Mouse (Mus musculus): ENCODE measurements around the gene Slc25a29.
A peak's percentile ranks its signal among the peaks of the same experiment; 100 is the strongest.

Slc25a29 gene

DNA sequence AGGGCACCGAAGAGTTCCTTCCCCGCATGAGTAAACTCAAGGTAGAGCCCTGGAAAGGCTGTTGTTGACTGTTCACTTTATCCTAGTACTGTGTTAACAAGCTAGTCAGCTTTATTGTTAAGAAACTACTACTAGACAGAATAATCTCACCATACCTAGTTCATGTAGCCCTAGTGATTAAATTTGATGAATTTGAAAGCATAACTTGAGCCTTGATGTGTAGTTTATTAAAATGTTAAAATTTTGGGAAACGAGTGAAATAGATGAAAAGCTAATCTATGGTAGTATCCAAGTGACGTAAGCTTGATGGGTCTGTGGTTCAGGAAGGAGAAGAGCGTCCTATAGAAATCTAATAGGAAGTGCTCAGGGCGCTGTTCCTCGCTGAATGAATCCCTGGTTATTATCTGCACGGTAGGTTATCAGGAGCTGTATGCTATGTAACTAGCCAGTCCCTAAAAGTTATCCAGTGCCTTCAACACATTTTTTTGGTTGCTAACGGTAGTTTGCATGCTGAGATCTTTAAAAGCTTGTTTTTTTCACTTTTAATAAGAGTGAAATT lies 40.6 kb downstream of the Slc25a29 start:
- Histone ChIP-seq H3K27me3 (ENCODE audit: control insufficient read depth, insufficient read depth, low read length, poor library complexity, severe bottlenecking) (no peaks in the 10 kb centered on the region), H3K36me3 (ENCODE audit: control insufficient read depth, insufficient read depth, low read length, poor library complexity, severe bottlenecking) (no peaks in the 10 kb centered on the region)
- DNase-seq (ENCODE audit: low read depth, low spot score): no peak

DNA sequence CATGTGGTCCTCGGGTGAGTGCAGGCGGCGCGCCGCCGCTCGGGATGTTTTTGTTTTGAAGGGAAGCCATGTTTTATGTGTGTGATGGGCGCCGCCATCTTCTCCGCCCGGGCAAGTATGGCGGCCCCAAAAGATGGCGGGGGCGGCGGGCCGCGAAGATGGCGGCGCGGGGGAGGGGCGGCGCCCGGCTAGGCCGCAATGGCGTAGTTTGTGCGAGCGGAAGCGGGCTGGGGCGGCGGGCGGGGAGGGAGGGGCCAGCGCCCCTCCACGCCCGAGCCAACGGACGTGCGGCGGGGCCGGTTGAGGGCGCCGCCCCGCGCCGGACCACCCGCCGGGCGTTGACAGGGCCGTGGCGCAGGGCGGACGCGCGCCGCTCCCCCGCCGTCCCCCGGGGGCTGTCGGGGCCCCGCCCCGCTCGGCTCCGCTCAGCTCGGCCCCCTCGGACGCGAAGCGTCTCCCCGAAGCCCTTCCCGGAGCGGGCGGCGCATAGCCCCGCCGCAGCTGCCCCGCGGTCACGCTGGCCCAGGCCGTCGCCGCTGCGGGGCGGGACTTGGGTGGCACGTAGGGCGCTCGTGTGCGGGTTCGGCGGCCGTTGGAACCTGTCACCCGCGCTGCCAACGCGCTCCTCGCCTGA lies 41.5 kb downstream of the Slc25a29 start:
- peak; percentile 90 for DNase-seq (ENCODE audit: low read depth, low spot score)
- H3K36me3 ChIP-seq (ENCODE audit: control insufficient read depth, insufficient read depth, low read length, poor library complexity, severe bottlenecking): no peaks in the 10 kb centered on the region
- no peaks in the 10 kb centered on the region for H3K27me3 ChIP-seq (ENCODE audit: control insufficient read depth, insufficient read depth, low read length, poor library complexity, severe bottlenecking)

GRCm38 (mm10) chr12:108793453-108793941 lies 42.2 kb downstream of the Slc25a29 start:
- Histone ChIP-seq H3K27me3 (ENCODE audit: control insufficient read depth, insufficient read depth, low read length, poor library complexity, severe bottlenecking) (no peaks in the 10 kb centered on the region), H3K36me3 (ENCODE audit: control insufficient read depth, insufficient read depth, low read length, poor library complexity, severe bottlenecking) (no peaks in the 10 kb centered on the region)
- peak; percentile 36 for DNase-seq (ENCODE audit: low read depth, low spot score)

GRCm38 (mm10) chr12:108792546-108793452 lies 42.9 kb downstream of the Slc25a29 start, which contains the start of gene Yy1:
Yy1 (plus strand) TSS chr12:108792973.
- Histone ChIP-seq H3K27me3 (ENCODE audit: control insufficient read depth, insufficient read depth, low read length, poor library complexity, severe bottlenecking) (no peaks in the 10 kb centered on the region), H3K36me3 (ENCODE audit: control insufficient read depth, insufficient read depth, low read length, poor library complexity, severe bottlenecking) (no peaks in the 10 kb centered on the region)
- peak; percentile 99 for DNase-seq (ENCODE audit: low read depth, low spot score)

- no peaks in the 10 kb centered on the region for H3K27me3 ChIP-seq (ENCODE audit: control insufficient read depth, insufficient read depth, low read length, poor library complexity, severe bottlenecking)
- DNase-seq (ENCODE audit: low read depth, low spot score): peak; percentile 89
- H3K36me3 ChIP-seq (ENCODE audit: control insufficient read depth, insufficient read depth, low read length, poor library complexity, severe bottlenecking): no peaks in the 10 kb centered on the region
Measured at GRCm38 (mm10) chr12:108792152-108792545, 43.5 kb downstream of the Slc25a29 start.

DNA sequence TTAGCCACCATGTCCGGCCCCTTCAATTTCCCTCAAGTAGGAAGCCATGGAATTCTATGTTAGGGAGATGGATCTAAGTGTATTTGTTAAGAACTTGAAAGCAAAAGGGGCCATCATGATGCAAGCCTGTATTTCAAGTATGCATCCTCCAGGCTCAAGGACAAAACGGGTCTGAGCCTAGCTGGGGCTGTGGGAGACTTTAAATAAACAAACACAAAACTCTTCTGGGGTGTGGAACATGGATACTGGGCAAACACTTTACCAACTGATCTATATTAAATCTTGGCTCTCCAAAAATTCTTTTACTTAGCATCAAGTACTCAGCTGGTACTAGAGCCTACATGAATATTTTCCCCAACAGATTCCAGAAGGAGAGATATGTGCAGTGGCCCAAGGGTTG lies 48.4 kb downstream of the Slc25a29 start:
- Histone ChIP-seq H3K36me3 (ENCODE audit: control insufficient read depth, insufficient read depth, low read length, poor library complexity, severe bottlenecking) (no peaks in the 10 kb centered on the region), H3K27me3 (ENCODE audit: control insufficient read depth, insufficient read depth, low read length, poor library complexity, severe bottlenecking) (no peaks in the 10 kb centered on the region)
- DNase-seq (ENCODE audit: low read depth, low spot score): no peak

DNA sequence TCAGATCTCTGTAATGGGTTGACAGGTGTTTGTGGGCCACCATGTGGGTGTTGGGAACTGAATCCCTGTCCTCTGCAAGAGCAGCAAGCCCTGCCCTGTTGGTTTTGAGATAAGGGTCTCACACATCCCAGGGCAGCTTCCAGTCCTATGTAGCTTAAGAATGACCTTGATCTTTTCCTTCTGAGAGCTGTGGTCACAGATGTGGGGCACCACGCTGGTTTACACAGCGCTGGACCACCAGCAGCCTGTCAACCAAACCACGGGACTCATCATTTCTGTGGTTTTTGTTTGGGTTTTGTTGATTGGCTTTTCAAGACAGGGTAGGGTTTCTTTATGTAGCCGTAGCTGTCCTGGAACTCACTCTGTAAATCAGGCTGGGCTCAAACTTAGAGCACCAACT lies 50.5 kb downstream of the Slc25a29 start:
- Histone ChIP-seq H3K27me3 (ENCODE audit: control insufficient read depth, insufficient read depth, low read length, poor library complexity, severe bottlenecking) (no peaks in the 10 kb centered on the region), H3K36me3 (ENCODE audit: control insufficient read depth, insufficient read depth, low read length, poor library complexity, severe bottlenecking) (no peaks in the 10 kb centered on the region)
- DNase-seq (ENCODE audit: low read depth, low spot score): no peak

DNA sequence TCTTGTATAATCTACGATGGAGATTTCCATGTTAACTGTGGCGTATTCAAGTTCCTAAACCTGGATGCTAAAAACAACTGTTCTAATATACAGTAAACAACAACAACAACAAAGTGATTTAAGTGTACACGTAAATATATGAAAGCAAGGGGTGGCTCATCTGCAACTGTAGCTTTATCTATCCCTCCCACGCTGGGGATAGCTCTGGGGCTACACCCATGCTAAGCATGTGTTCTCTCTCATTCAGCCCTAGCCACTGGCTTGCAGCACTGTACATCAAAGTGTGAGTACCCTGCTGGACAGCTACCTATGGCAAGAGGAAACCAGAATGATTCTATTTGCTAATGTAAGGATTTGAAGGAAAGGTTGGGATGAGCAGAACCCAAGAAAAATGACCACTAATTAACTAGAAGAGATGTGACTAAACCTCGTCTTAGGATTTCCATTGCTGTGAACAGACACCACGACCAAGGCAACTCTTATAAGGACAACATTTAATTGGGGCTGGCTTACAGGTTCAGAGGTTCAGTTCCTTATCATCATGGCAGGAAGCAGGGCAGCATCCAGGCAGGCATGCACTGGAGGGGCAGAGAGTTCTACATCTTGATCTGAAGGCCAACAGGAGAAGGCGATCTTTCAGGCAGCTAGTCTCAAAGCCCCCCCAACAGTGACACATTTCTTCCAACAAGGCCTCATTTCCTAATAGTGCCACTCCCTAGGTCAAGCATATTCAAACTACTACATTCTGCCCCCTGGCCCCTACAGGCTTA lies 55.4 kb downstream of the Slc25a29 start:
- no peaks in the 10 kb centered on the region for H3K27me3 ChIP-seq (ENCODE audit: control insufficient read depth, insufficient read depth, low read length, poor library complexity, severe bottlenecking)
- H3K36me3 ChIP-seq (ENCODE audit: control insufficient read depth, insufficient read depth, low read length, poor library complexity, severe bottlenecking): no peaks in the 10 kb centered on the region
- DNase-seq (ENCODE audit: low read depth, low spot score): no peak

All from splenic B cell, adult 2 months (primary cell).